Mouse (Mus musculus) kidney, postnatal 36 days (tissue): Measurements from ENCODE around the gene Olfr9.
A peak's percentile ranks its signal among the peaks of the same experiment; 100 is the strongest.
"Not testable (repeated sequence)": the region's sequence is repeated elsewhere in the genome, so short reads cannot be mapped to it uniquely, and the experiment has no call there.

Experiments
- DNase-seq, 2 experiments: peaks; one replicate each; pipeline ENCODE4 v3.0.0; 2021 to 2022; ENCODE audit warnings: mixed read lengths in 2 of 2

The Olfr9 gene

DNA sequence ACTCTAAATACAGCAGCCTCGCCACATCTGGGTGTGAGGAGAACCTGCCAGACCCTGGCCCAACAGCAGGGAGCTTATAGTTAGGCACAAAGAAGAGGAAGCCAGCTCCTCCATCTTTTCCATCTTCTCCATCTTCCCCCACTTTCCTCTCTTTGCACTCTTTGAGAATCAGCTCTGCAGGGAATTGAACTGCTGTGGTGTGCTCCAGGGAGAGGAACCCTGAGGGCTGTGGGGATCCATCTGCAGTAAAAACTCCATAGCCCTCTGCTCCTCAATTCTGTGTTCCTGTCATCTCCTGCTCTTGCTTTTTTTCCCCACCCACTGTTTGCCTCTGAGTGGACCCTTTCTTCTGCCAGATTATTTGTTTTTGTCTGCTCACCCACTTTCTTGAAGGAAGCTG, at the start of gene Olfr9:
Gene Olfr9, plus strand, starts transcription at position 301 of the 400 bp plus-strand sequence.
- DNase-seq = not testable (repeated sequence)

DNA sequence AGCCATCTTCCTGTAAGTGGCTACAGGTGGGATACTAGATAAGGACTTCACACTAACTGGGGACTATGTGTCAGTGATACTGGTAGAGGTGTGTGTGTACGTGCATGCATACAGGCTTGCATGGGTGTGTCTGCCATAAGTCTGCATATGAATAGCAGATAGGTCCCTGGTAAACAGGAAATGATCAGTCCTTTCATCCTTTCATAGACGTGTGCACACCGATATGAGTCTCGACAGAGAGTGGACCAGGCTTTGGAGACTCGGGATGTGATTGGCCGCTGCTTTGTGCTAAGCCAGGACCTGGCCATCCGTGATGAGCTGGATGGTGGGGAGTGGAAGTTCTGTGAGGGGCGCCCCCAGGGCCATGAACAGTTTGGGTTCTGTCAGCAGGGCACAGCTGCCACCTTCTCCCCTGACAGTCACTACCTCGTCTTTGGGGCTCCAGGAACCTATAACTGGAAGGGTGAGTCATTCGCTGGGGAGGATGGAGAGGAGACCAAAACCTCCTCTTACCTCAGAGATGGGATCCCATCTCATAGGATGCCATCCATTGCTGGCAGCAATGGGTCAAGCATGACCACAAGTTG, 48.7 kb upstream of the Olfr9 start:
- DNase-seq = no peak

DNA sequence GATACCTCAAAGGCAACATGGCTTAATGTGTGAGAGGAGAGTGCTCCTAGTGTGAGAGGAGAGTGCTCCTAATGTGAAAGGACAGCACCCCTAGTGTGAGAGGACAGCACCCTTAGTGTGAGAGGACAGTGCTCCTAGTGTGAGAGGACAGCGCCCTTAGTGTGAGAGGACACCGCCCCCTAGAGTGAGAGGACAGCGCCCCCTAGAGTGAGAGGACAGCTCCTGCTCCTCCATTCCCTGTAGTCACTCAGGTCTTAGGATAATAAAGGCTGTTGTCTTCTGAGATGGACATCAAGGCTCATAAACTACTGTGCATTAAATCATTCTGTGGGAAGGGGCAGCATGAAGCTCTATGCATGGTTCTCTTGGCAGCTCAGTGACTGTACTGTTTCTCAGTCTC, 43.6 kb upstream of the Olfr9 start:
- DNase-seq = peak; percentile 66 to 82

DNA sequence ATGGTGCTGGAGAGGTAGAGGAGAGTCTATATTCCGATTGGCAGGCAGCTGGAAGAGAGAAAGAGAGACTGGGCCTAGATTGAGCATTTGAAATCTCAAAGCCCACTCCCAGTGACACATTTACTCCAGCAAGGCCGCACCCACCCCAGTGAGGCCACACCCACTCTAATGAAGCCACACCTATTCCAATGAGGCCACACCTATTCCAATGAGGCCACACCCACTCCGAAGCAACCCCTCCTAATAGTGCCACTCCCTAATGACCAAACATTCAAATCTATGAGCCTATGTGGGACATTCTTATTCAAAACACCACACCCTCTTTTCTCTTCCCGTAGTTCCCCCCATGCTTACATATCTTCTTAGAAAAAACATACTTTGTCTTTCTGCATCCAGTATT, 41.7 kb upstream of the Olfr9 start:
- no peak for DNase-seq

GRCm38 (mm10) chr10:128950208-128950887, 38.9 kb upstream of the Olfr9 start:
- no peak for DNase-seq

- DNase-seq = peak; percentile 51
Measured at GRCm38 (mm10) chr10:128958340-128958739, 30.9 kb upstream of the Olfr9 start.

GRCm38 (mm10) chr10:128960142-128960541, 29.1 kb upstream of the Olfr9 start:
- no peak for DNase-seq

GRCm38 (mm10) chr10:128960590-128961584, 28.3 kb upstream of the Olfr9 start, which contains the start of gene Mettl7b:
Gene Mettl7b (minus strand): TSS chr10:128960988.
- peak; percentile 75 to 82 for DNase-seq

DNA sequence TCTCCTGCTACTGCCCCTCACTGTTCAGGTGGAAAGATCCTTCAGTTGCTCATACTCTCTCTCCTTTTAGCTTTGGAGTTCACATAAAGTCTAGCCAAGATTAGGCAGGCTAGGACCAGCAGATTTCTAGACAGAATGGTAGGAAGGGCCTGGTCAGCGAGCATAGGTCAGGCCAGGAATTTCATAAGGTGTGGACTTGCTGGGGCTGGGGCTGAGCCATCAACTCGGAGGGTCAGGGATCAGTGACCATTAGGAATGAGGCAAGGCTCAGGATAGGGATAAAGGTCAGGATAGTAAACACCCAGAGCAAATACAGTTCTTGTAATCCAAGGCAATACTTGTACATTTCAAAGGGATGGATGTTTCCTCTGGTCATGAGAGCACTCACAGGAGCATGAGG, 24.3 kb upstream of the Olfr9 start:
- DNase-seq = peak; percentile 69 to 85

GRCm38 (mm10) chr10:128965871-128966270, 23.4 kb upstream of the Olfr9 start:
- no peak for DNase-seq

- no peak for DNase-seq
Measured at GRCm38 (mm10) chr10:128968341-128968749, 20.9 kb upstream of the Olfr9 start.

DNA sequence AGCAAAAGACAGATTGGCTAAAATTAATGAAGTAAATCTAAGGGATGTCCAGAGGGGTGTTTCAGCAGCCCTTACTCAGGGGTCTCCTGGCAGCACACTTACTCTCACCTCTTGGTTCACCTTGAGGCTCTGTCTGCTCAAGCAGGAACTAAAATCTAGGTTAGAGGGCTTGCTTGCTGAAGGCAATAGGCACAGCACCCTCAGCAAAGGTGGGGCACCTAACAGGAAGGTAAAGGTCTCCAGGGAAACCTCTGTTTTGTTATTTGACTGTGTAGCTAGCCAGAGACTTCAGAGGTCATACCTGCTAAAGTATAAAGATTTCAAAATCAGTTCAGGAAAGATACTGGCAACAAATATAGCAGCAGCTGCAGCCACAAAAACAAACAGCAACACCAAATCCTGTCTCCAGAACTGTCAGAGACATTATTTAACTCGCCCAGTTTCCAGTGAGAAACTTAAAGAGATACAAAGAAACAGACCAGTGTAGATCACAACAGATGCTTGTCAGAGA, 18.4 kb upstream of the Olfr9 start:
- DNase-seq = no peak

DNA sequence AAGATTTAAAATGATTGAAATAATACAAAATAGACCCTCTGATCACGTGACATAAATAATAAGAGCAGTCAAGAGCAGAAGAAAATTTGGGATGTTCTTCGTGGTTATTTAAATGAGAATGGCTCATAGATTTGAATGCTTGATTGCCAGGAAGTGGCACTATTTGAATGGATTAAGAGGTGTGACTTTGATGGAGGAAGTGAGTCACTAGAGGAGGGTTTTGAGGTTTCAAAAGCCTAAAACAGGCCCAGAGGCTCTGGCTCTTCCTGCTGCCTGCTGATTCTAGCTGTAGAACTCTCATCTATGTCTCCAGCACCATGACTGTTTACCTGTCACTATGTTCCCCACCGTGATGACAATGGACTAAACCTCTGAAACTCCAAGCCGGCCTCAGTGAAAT, 16.4 kb upstream of the Olfr9 start:
- no peak for DNase-seq

DNA sequence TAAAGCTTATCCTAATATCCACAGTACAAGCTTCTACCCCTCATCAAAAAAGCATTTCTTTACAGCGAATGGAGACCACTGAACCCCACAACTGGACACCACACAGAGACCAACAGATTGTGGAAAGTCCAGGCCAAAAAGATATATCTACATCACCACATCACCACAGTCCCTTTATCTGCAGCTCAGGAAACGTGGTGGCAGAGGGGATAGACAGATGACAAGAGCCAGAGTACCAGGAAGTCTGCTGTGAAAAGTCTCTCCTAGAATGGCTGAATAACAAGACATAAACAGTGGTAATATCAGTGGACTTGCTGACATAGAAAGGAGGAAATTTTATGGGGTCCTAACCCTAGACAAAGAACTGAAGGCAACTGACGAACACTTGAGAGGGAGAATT, 12.8 kb upstream of the Olfr9 start:
- no peak for DNase-seq

DNA sequence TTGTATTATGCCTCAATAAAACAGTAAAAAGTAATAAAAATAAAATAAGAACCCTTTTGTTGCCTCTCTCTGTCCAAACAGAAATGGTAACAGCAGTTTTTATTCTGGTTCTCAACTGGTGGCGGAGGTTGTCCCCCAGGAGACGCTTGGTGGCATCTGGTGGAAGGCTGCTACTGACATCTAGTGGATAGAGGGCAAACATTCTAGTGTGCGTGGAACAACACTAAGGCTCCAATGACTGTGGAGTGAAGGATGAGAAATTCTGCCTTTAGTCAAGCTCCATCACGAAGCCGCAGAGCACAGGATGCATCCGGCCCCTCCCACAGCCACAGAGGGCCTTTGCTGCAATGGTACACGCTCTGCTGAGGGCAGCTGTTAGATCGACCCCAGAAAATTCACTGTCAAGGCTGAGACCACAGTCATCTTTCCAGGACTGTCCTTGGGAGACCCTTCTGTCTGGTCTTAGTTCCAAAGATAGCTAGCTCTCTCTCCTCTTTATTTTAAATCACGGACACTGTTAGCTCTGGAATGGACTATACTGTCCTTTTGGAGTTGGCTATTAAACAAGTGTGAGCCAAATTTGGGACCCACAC, 11.6 kb upstream of the Olfr9 start:
- DNase-seq = peak; percentile 57 to 59

DNA sequence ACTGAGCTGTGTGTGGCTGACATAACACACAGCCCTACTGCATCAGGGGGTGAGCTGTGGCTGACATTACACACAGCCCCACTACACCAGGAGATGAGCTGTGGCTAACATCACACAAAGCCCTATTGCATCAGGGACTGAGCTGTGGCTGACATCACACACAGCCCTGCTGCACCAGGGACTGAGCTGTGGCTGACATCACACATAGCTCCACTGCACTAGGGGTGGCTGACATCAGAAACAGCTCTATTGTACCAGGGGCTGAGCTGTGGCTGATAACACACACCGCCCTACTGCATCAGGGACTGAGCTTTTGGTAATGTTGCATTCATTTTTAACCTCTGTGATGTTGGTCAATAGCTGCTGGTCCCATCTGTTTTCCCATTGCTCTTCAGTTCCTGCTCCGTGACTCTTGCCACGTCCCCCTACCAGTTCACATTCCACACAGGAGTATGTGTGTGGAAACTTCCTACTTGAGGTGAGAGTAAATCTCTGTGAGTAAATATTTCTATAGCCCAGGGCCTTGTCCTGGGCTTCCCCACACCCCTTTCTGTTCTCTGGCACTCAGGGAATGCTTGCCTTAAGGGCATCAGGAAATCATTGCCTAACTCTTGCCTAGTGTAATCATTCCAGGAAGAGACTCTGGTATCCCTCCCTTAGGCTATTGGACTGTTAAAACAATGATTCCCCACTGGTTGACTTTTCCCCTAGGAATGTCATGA, 8.4 kb upstream of the Olfr9 start:
- no peak for DNase-seq

- not testable (repeated sequence) for DNase-seq
Measured at GRCm38 (mm10) chr10:128990129-128990850, 1.1 kb downstream of the Olfr9 start.

DNA sequence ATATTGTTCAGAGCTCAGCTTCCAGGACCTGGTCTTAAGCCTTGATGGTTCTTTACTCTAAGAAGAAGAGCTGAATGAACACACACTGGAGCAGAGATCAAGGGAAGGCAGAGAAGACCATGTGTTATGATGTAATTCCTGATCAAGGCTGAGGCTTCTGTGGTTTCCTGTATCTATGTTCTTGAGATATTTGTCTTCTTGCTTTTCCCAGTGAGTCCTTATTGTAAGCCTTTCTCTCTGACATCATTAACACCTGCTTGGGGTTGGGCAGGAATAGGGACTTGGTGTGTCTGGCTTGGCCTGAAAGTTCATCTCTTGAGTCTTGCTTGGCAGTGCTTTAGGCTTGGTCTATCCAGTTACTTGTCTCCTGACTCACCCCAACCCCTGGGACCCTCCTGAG, 1.8 kb downstream of the Olfr9 start:
- no peak for DNase-seq

DNA sequence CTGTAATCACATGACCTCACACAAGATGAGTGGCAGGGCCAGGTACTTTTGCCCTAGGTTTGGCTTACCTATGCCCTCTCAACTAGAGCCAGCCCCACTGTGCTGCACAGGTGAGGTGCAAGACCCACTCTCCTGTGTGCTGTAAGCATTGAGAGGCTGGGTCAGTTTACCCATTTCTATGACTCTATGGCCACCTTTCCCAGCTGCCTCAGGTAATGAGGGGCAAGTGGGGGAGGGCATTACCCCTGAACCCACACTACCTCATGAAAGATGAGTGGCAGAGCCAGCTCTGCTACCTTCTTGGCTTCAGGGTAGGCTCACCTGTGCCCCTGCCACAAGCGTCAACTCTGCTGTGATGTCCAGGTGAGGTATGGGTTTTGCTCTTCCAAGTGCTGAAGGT, 6.6 kb downstream of the Olfr9 start:
- no peak for DNase-seq

DNA sequence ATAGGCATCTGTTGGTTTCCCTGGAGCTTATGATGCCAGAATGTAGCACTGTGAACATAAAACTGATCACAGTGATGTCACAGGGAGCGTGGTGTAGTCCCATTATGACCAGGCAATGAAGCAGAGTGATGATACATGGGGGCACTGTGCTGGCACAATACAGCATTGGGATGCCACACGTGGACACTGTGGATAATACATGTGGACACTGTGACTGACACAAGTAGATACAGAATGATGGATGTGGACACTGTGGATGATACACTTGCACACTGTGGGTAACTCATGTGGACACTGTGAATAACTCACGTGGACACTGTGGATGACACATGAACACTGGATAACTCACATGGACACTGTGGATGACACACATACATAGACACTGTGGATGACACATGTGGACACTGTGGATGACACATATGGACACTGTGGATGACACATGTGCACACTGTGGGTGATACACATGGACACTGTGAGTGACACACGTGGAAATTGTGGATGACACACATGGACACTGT, 7.4 kb downstream of the Olfr9 start:
- DNase-seq = no peak
